Mouse (Mus musculus) small intestine, adult 2 months (tissue): ENCODE measurements at regions not wholly inside any gene's neighbourhood (a gene's known extent, or its start where the extent isn't known, plus 50 kb on each side); places are given as distances from the start of the nearest gene placed in this dataset.

ENCODE experiments used
- CTCF ChIP-seq: fragments of 200-500 bp; IDR thresholded peaks from 2 replicates; pipeline ENCODE4 v1.5.1; 2012; ENCODE audit warnings: low read depth, mild to moderate bottlenecking, control low read depth, inconsistent platforms, low read length, moderate library complexity, mixed read lengths; ENCODE audit not compliant: insufficient replicate concordance, insufficient read length; ENCODE audit errors: extremely low read depth
- POLR2A ChIP-seq: fragments of 200-500 bp; IDR thresholded peaks from 2 replicates; pipeline ENCODE4 v1.6.1; 2012; ENCODE audit warnings: low read depth, mild to moderate bottlenecking, control low read depth, inconsistent platforms, low read length, moderate library complexity

DNA sequence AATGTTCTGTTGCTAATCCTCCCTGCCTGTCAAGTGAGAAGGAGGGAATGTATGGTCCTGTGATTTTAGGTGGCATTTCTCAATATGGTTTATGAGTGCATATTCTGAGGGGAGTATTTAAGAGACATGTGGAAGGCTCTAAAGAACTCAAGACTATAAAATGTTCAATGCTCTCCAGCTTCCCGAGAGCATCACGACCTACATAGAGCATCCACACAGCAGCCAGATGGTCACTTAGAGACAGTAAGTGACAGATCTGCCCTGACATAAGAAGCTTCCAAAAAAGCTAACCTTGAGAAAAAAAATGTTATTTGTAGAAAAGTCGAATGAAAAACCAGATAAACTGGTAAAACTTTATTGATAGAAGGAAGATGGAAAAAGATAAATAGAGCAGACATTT lies 444.9 kb upstream of the Tnp1 start:
- TF ChIP-seq POLR2A (no peak), CTCF (no peak)
